Mouse (Mus musculus) thymus, postnatal 10 days (tissue): ENCODE results near the gene Arhgap8.
A peak's percentile ranks its signal among the peaks of the same experiment; 100 is the strongest.

Source experiments
- DNase-seq, 2 experiments: peaks; one replicate each; pipeline ENCODE4 v3.0.0; 2021; ENCODE audit warnings: low spot score in 2 of 2

The Arhgap8 gene

DNA sequence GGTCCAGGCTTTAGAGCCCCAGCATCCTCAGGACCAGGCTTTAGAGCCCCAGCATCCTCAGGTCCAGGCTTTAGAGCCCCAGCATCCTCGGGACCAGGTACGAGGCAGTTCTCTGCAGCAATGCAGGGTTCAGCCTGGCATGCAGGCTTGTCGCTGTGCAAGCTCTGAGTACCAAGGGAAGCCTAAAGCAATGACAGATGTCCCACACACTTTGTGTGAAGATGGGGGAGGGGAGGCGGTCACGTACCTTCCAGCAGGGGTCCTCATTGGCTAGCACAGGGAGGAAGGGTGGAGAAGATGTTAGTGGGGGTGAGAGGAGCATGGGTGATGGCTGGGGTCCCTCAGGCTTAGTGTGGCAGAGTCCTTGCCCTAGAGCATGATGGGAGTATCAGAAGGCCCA, 73.8 kb downstream of the Arhgap8 start:
- no peak for DNase-seq

DNA sequence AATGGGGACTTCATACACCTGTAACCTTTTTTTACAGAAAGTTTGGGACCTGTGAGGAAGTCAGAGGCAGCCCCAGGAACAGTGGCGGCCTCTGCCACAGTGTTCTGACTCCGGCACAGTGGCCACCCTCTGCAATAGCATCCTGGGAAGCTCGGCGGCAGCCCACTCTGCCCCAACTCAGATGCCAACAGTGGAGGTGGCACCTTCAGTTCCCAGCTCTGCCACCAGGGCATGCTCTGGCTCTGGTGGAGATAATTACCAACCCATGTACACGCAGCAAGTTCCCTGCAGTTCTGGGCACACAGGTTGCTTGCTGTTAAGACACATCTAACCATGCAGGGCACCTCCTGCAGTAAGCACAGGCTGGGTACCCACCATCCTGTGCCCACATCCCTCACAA, 80.3 kb downstream of the Arhgap8 start:
- no peak for DNase-seq

DNA sequence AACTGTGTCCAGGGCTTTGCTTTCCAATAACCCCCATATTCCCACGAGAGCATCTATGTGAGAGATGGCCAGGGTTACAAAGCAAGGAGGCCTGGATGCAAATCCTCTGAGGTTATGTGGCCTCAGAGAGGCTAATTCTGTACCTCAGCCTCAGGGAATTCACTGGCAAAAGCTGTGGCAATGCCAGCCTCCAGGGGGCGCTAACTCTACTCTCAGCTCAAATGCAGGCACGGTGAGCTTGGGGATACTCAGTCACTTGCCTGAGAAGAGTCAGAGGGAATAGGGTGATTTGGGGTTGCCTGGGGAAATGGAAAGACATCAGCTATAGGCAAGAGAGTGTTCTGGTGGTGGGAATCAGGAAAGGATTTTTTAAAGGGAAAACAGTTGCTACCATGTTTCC, 83.8 kb downstream of the Arhgap8 start:
- DNase-seq: peak in 1 of 2 experiments; percentile 36

DNA sequence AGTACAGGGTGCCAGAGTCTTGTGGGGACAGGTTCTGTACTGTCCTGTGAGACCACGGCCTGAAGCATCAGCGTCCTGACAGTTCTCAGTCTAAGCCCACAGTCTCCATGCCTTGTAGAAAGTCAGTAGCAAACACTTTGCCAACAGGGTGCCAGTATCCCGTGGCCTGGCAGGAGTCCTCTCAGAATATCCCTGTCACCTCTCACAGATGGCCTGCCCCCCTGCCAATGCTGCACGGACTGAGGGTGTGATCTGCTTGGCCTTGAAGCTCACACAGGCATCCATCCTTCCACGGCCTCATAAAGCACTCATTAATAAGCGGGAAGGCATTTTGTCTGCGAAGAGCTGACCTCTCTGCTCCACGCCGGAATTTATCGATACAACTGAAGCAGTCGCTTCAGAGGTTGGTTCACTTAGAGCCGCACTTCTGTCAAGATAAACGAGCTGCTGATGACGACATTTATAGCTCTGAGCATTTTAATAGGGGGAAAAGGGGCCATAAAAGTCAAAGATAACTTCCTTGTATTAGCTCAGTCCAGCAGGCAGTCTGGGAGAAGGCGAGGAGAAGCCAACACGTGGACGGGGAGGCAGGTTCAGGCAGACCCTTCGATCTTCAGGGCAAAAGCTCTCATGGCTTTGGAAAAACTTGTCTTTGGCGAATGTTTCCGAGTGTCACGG, 89.6 kb downstream of the Arhgap8 start:
- DNase-seq: no peak

DNA sequence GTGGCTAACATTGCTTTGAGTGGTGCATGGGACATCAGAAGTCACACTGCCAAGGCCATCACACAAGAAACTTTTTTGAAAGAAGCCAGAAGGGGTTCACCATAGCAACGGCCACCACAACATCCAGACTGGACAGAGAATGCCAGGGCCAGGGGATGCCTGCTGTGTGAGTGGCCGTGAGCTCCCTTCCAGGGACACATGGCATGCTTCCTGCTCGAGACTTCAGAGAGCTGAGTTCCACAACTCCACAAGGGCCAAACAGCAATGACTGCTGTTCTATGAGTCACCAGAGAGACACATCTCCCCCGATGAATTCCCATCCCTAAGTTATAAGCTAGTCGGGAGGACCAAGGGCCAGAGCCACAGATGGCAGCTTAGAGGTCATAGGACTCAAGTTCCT, 91.3 kb downstream of the Arhgap8 start:
- DNase-seq: no peak

DNA sequence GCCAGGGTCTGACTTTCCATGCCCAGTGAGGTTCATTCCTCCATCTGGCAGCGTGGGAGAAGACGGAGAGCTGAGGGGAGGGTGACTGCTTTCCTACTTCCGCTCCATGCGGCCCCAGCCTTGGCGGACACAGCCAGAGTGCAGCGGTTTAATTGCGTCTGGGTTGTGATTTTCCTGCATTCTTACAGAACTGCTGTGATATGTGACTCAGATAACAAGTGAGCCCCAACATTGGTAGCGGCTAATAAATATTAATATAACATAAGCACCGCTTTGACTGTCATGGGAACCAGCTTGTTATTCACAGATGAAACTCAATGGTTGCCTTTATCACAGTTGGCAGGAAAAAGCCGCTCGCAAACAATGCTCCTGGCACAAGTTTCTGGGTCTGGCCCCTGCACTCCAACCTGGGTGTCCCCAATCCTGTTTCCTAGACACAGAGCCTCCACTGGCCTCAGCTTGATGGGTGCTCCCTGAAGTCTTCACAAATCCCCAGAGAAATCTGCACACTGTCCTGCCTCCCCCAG, 93.0 kb downstream of the Arhgap8 start:
- no peak for DNase-seq

DNA sequence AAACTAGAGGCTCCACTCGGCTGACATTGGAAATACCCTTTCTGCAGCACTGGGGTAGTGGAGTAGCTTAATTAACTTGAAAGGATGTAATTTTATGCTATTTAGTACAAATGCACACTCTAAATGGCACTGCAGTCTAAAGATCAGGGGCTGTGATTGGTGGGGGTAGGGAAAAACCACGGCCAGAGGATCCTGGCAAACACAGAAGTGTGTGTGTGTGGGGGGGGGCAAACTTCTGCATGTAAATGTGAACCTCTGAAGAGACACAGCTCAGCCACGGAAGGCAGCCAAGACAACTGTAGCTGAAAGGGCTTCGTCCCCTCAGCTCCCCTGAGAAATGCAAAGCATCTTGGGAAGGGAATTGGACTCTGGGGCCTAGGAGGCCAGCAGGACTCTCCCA, 95.3 kb downstream of the Arhgap8 start:
- no peak for DNase-seq

DNA sequence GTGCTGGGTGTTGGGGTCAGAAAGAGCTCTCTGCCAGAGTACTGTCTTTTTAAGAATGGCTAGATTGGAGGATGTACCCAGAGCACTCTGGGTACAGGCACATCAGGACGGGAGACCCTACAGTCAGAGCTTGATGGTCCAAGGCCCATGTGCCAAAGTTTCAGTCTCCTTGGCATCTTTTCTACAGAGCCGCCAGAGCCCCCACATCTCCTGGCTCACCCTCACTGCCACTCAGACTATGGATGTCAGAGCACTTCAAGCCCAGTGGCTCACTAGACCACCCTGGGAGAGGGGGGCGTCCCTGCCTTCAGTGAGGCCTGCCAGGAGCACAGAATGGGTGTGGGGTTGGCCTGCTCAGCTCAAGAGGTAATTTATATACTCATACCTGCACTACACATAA, 97.7 kb downstream of the Arhgap8 start:
- DNase-seq: no peak

DNA sequence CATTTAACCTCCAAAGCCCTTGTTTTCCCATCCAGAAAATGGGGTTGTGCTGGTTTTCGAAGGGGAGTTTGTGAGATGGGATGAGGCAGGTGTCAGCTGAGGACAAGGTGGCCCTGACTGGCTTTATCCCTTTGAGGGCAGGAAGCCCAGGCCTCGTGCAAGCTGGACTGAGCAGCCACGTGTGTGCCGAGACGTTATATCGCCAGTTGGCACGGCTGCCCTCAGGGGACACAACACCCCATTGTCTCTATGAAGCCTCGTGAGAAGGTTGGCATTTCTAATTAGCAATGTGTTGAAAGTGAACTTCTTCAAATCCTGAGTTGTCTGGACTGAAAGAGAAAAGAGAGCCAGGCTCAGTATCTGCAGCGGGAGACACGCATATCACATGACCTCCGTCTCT, 98.4 kb downstream of the Arhgap8 start:
- no peak for DNase-seq

DNA sequence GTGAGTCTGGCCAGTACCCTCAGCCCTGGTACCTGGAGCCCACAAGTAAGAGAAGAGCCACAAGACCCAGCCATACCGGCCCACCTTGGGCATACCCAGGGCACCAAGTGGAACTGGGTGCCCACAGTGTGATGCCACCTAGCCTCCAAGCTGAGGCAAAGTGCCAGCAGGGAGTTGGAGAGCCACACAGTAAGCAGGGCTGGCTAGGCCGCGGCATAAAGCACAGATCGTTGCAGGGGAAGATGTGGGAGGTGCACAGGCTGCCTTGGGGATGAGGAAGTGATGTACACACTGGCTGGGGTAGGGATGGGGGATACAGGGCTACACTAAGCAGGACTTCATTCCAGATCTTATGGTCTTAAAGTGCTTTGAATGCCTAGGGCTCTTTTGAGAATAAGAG, 101.0 kb downstream of the Arhgap8 start:
- no peak for DNase-seq
